Mouse (Mus musculus) ES-Bruce4 (cell line): ENCODE results near the gene Pskh1. TPM values are rescaled to one million over a fixed set of nuclear protein-coding genes. Genes with fewer than 3 reads are reported as not detected.
A peak's percentile ranks its signal among the peaks of the same experiment; 100 is the strongest.

Experiments used
- H3K27ac ChIP-seq: 2 replicates; pipeline ENCODE4 v1.5.1; 2012; ENCODE audit warnings: low read length, inconsistent platforms; ENCODE audit not compliant: insufficient read depth
- H3K27me3 ChIP-seq: 2 replicates; pipeline ENCODE4 v1.6.1; 2012; ENCODE audit warnings: mild to moderate bottlenecking, low read length, inconsistent platforms; ENCODE audit not compliant: control insufficient read depth, poor library complexity, insufficient read depth, severe bottlenecking
- H3K36me3 ChIP-seq: 2 replicates; pipeline ENCODE4 v1.6.1; 2012; ENCODE audit warnings: inconsistent platforms, mild to moderate bottlenecking, low read length, moderate library complexity; ENCODE audit not compliant: control insufficient read depth, poor library complexity, insufficient read depth, severe bottlenecking
- H3K4me1 ChIP-seq: one replicate; pipeline ENCODE4 v1.8.1; 2011; ENCODE audit warnings: low read length; ENCODE audit not compliant: control insufficient read depth, insufficient read depth
- H3K4me3 ChIP-seq: 2 replicates; pipeline ENCODE4 v1.5.1; 2011; ENCODE audit warnings: low read depth, mild to moderate bottlenecking, low read length
- H3K9ac ChIP-seq: 2 replicates; pipeline ENCODE4 v1.6.1; 2012; ENCODE audit warnings: low read depth, mild to moderate bottlenecking, inconsistent platforms; ENCODE audit not compliant: poor library complexity, severe bottlenecking
- H3K9me3 ChIP-seq: replicated peaks from 2 replicates; pipeline ENCODE4 v1.6.1; 2012; ENCODE audit warnings: mild to moderate bottlenecking, low read length, inconsistent platforms; ENCODE audit not compliant: control insufficient read depth, poor library complexity, insufficient read depth, severe bottlenecking
- CTCF ChIP-seq: IDR thresholded peaks from one replicate; pipeline ENCODE4 v1.8.1; 2011; ENCODE audit warnings: low read depth, low read length
- EP300 ChIP-seq: IDR thresholded peaks from 2 replicates; pipeline ENCODE4 v1.6.1; 2011; ENCODE audit warnings: low read depth, low read length; ENCODE audit not compliant: insufficient read depth
- POLR2A ChIP-seq: IDR thresholded peaks from one replicate; pipeline ENCODE4 v1.8.1; 2011; ENCODE audit warnings: low read length; ENCODE audit not compliant: insufficient read depth
- polyA plus RNA-seq: library from polyadenylated mRNA; stranded (reverse); fragments of >200 nt; gene quantifications from 2 replicates; pipeline ENCODE4 v1.2.4, GENCODE M21; 2011; ENCODE audit warnings: low read depth; ENCODE audit not compliant: missing spikeins, insufficient read depth, insufficient read length

The Pskh1 gene
- polyA plus RNA-seq, 1 experiment = 27.4 TPM

GRCm38 (mm10) chr8:105900941-105901616 is 838 bp downstream of the Pskh1 start:
- H3K27ac ChIP-seq = no peak overlapping the region
- H3K9me3 ChIP-seq = no peaks in the 10 kb centered on the region
- peaks cover 3% of the 10 kb centered on the region; the same call in 1 of the 2 replicates for H3K36me3 ChIP-seq
- no peaks in the 10 kb centered on the region for H3K4me1 ChIP-seq
- no peak for TF ChIP-seq CTCF
- TF ChIP-seq POLR2A = no peak
- no peak for TF ChIP-seq EP300
- H3K9ac ChIP-seq = peak overlapping the region; percentile 92
- H3K4me3 ChIP-seq = peak overlapping the region; percentile 82
- H3K27me3 ChIP-seq = no peaks in the 10 kb centered on the region

GRCm38 (mm10) chr8:105919390-105919789 is 19.1 kb downstream of the Pskh1 start:
- Histone ChIP-seq H3K27ac (no peak overlapping the region), H3K27me3 (no peaks in the 10 kb centered on the region), H3K4me1 (no peaks in the 10 kb centered on the region), H3K9ac (no peak overlapping the region), H3K9me3 (no peaks in the 10 kb centered on the region), H3K36me3 (peaks cover 12% of the 10 kb centered on the region), H3K4me3 (no peak overlapping the region)
- no peak for TF ChIP-seq CTCF
- TF ChIP-seq EP300 = no peak
- no peak for TF ChIP-seq POLR2A

- Histone ChIP-seq H3K27me3 (no peaks in the 10 kb centered on the region), H3K36me3 (no peaks in the 10 kb centered on the region; the same call in 1 of the 2 replicates), H3K9me3 (no peaks in the 10 kb centered on the region), H3K27ac (no peak overlapping the region), H3K9ac (no peak overlapping the region), H3K4me1 (no peaks in the 10 kb centered on the region), H3K4me3 (no peak overlapping the region)
- TF ChIP-seq EP300 = no peak
- no peak for TF ChIP-seq POLR2A
- no peak for TF ChIP-seq CTCF
Observed at GRCm38 (mm10) chr8:105925123-105925522, 24.9 kb downstream of the Pskh1 start.

- Histone ChIP-seq H3K27ac (no peak overlapping the region), H3K4me3 (no peak overlapping the region), H3K27me3 (no peaks in the 10 kb centered on the region), H3K9me3 (no peaks in the 10 kb centered on the region), H3K4me1 (no peaks in the 10 kb centered on the region), H3K36me3 (no peaks in the 10 kb centered on the region), H3K9ac (no peak overlapping the region)
- TF ChIP-seq CTCF = peak; percentile 98
- TF ChIP-seq POLR2A = no peak
- peak; percentile 17; the same call in 1 of the 2 replicates for TF ChIP-seq EP300
Observed at GRCm38 (mm10) chr8:105930602-105931001, 30.4 kb downstream of the Pskh1 start.

GRCm38 (mm10) chr8:105931271-105931670 is 31.0 kb downstream of the Pskh1 start:
- no peak for TF ChIP-seq CTCF
- no peak for TF ChIP-seq POLR2A
- no peak for TF ChIP-seq EP300
- H3K4me1 ChIP-seq = no peaks in the 10 kb centered on the region
- H3K27me3 ChIP-seq = no peaks in the 10 kb centered on the region
- H3K4me3 ChIP-seq = no peak overlapping the region
- no peaks in the 10 kb centered on the region for H3K36me3 ChIP-seq
- no peak overlapping the region for H3K27ac ChIP-seq
- H3K9ac ChIP-seq = no peak overlapping the region
- H3K9me3 ChIP-seq = no peaks in the 10 kb centered on the region

- H3K4me3 ChIP-seq = no peak overlapping the region
- no peaks in the 10 kb centered on the region for H3K9me3 ChIP-seq
- H3K4me1 ChIP-seq = no peaks in the 10 kb centered on the region
- H3K27me3 ChIP-seq = no peaks in the 10 kb centered on the region
- H3K9ac ChIP-seq = no peak overlapping the region
- no peak overlapping the region for H3K27ac ChIP-seq
- H3K36me3 ChIP-seq = no peaks in the 10 kb centered on the region
- TF ChIP-seq EP300 (no peak), POLR2A (no peak), CTCF (no peak)
Observed at GRCm38 (mm10) chr8:105932525-105932924, 32.3 kb downstream of the Pskh1 start.
